ENCODE assay signal across 8 mouse cellular contexts in the genomic region with DNA sequence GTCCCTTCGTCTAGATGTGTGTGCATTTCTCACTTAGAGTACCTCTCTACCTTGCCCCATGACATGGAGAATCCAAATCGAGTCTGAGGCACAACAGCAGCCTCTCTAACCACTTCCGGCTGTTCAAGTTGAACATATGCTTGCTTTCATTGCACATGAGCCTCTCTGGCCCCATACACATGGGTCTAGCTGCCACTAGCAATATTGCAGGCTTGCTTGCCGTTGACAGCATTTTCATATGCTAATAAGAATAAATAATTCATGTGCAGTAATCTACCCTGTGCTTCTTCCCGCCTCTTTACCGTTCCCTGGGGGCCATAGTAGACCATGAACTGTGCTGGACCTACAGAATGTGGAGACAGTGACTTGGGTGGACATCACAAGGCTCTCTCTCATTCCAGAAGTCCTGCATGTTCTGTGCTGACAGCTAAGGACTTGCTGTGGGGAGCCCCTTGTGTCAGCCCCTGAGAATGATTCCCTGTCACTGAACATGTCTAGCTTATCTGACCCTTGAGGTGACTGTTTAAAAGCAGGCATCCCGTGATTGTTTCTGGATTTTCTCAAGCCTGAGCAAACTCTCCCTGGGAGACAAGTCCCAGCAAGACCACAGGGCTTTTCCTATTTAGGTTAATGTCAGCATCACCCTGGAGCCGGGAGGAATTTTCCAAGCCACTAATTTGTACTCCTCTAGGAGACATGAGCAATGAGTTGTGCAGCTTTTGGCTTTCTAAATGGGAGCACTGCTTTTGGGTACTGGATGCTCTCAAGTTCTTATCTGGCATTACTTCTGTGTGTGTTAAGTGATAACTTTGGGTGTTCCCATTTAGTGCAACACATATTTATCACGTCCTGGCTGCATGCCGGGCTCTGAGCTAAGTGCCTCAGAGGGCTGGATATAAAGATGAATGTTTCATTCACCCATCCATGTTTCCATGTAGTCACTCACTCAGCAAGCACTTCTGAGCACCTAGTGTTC.
DNase-seq lines count a peak whose midpoint lies in the region; ATAC-seq and TF ChIP-seq lines count a peak whose summit lies in the region.

No protein-coding gene starts in this region.

- peak; percentile 87 for DNase-seq in heart, adult 11 months
- DNase-seq in heart, postnatal 25 days (ENCODE audit: low spot score) = no peak
- peak; percentile 30 for DNase-seq in MN1 (ENCODE audit: low spot score)
- peak; percentile 35 for DNase-seq in forebrain, postnatal 0 days
- no peak for DNase-seq in layer of hippocampus, postnatal 25 days (ENCODE audit: extremely low spot score in 1 of 2, low spot score in 1 of 2)
- no peak for DNase-seq in right cerebral cortex, postnatal 10 days (ENCODE audit: low spot score in 2 of 2)

- no peak for TF ChIP-seq CTCF in forebrain, postnatal 0 days (IDR thresholded peaks at IDR 0.05; ENCODE audit: low read depth)

- intact Hi-C loops in heart, postnatal 25 days (cut with DNase I) = no loop called here

- H3K4me1 ChIP-seq in forebrain, postnatal 0 days (ENCODE audit: insufficient read depth) = peaks cover 6% of the 10 kb centered on the region
- peaks cover 15% of the 10 kb centered on the region for H3K4me1 ChIP-seq in hindbrain, embryonic 12.5 days

- H3K27ac ChIP-seq in forebrain, postnatal 0 days (ENCODE audit: low read depth, low read length) = no peak overlapping the region
- no peak overlapping the region for H3K27ac ChIP-seq in hindbrain, embryonic 12.5 days

- no peak overlapping the region for H3K9ac ChIP-seq in forebrain, postnatal 0 days
- no peak overlapping the region for H3K9ac ChIP-seq in hindbrain, embryonic 12.5 days

- H3K9me3 ChIP-seq in forebrain, postnatal 0 days (ENCODE audit: low read length) = no peaks in the 10 kb centered on the region
- no peaks in the 10 kb centered on the region for H3K9me3 ChIP-seq in hindbrain, embryonic 12.5 days (replicated peaks)

- no peaks in the 10 kb centered on the region for H3K36me3 ChIP-seq in forebrain, postnatal 0 days (ENCODE audit: insufficient read depth)
- no peaks in the 10 kb centered on the region for H3K36me3 ChIP-seq in hindbrain, embryonic 12.5 days

- H3K4me3 ChIP-seq in forebrain, postnatal 0 days (ENCODE audit: low read depth, low read length) = no peak overlapping the region
- no peak overlapping the region for H3K4me3 ChIP-seq in hindbrain, embryonic 12.5 days

- no peak for ATAC-seq in forebrain, postnatal 0 days
- ATAC-seq in hindbrain, embryonic 12.5 days (ENCODE audit: low FRiP score) = peak; percentile 60; the same call in 1 of the 2 replicates
- no peak for ATAC-seq in frontal cortex, adult (ENCODE audit: low TSS enrichment)

- no peak overlapping the region for H3K4me2 ChIP-seq in forebrain, postnatal 0 days (ENCODE audit: low read depth)
- no peak overlapping the region for H3K4me2 ChIP-seq in hindbrain, embryonic 12.5 days (replicated peaks)

- no peaks in the 10 kb centered on the region for H3K27me3 ChIP-seq in forebrain, postnatal 0 days (ENCODE audit: insufficient read depth, low read length)
- H3K27me3 ChIP-seq in hindbrain, embryonic 12.5 days = no peaks in the 10 kb centered on the region

- 30% methylated on average over 10 of the region's 10 CpGs for WGBS in forebrain, postnatal 0 days
- WGBS in hindbrain, embryonic 12.5 days = 47% methylated on average over 10 of the region's 10 CpGs

Comparison
In these comparisons a context has a peak if more than half of its experiments do, and no peak if none do; other contexts are left out.
1. DNase-seq: peak in heart, adult 11 months (single experiment), MN1 (single experiment) and forebrain, postnatal 0 days (single experiment); none in heart, postnatal 25 days (single experiment), layer of hippocampus, postnatal 25 days (0 of 2) and right cerebral cortex, postnatal 10 days (0 of 2).